Mouse (Mus musculus): Measurements from ENCODE around the gene Ubc.
A peak's percentile ranks its signal among the peaks of the same experiment; 100 is the strongest.
"Not testable (repeated sequence)": the region's sequence is repeated elsewhere in the genome, so short reads cannot be mapped to it uniquely, and the experiment has no call there.

Ubc gene

GRCm38 (mm10) chr5:125403481-125404465 is 13.8 kb upstream of the Ubc start:
- DNase-seq, result peak; percentile 79

- no peak for DNase-seq
These were observed 13.0 kb upstream of the Ubc start for GRCm38 (mm10) chr5:125402991-125403390.

GRCm38 (mm10) chr5:125402476-125402875 is 12.5 kb upstream of the Ubc start:
- no peak for DNase-seq

- DNase-seq, result no peak
These were observed 10.9 kb upstream of the Ubc start for GRCm38 (mm10) chr5:125400903-125401302.

- no peak for DNase-seq
These were observed 5.0 kb upstream of the Ubc start for GRCm38 (mm10) chr5:125395008-125395407.

- DNase-seq, result peak; percentile 86
These were observed 3.9 kb upstream of the Ubc start for GRCm38 (mm10) chr5:125393622-125394603.

- peak; percentile 97 for DNase-seq
These were observed 3.1 kb upstream of the Ubc start for GRCm38 (mm10) chr5:125392977-125393621.

- DNase-seq, result no peak
These were observed 2.6 kb upstream of the Ubc start for GRCm38 (mm10) chr5:125392618-125392976.

- DNase-seq, result peak; percentile 33
These were observed 2.2 kb upstream of the Ubc start for GRCm38 (mm10) chr5:125392176-125392575.

GRCm38 (mm10) chr5:125391609-125392008 is 1.6 kb upstream of the Ubc start:
- peak; percentile 87 for DNase-seq

- peak; percentile 42 for DNase-seq
These were observed 990 bp upstream of the Ubc start for GRCm38 (mm10) chr5:125390906-125391477.

- DNase-seq, result peak; percentile 89
These were observed 847 bp downstream of the Ubc start, which contains the start of gene Gm10382 for GRCm38 (mm10) chr5:125389131-125389578. Gene Gm10382, plus strand, starts transcription at chr5:125389322.

GRCm38 (mm10) chr5:125388358-125389092 is 1.5 kb downstream of the Ubc start:
- no peak for DNase-seq

- not testable (repeated sequence) for DNase-seq
These were observed 2.7 kb downstream of the Ubc start for GRCm38 (mm10) chr5:125387295-125387694.

GRCm38 (mm10) chr5:125385215-125385940 is 4.6 kb downstream of the Ubc start:
- DNase-seq, result peak; percentile 21

- DNase-seq, result peak; percentile 15
These were observed 5.3 kb downstream of the Ubc start for GRCm38 (mm10) chr5:125384512-125385214.

GRCm38 (mm10) chr5:125383637-125384420 is 6.2 kb downstream of the Ubc start:
- no peak for DNase-seq

- peak; percentile 73 for DNase-seq
These were observed 7.1 kb downstream of the Ubc start for GRCm38 (mm10) chr5:125382673-125383558.

Measured in kidney, adult 18-20 months (tissue).